Mouse (Mus musculus) embryonic facial prominence, embryonic 11.5 days (tissue): ENCODE data around the gene Vmn1r135. TPM values are rescaled to one million over a fixed set of nuclear protein-coding genes. Genes with fewer than 3 reads are reported as not detected.
"Not testable (repeated sequence)": the region's sequence is repeated elsewhere in the genome, so short reads cannot be mapped to it uniquely, and the experiment has no call there.

Source experiments
- ATAC-seq: fragments of 200-750 bp; cut with Nextera tagmentation; replicated peaks from 2 replicates; pipeline ENCODE4 v1.8.0; 2017; ENCODE audit warnings: low read depth; ENCODE audit not compliant: insufficient number of reproducible peaks, low FRiP score, low TSS enrichment
- DNase-seq: peaks from one replicate; pipeline ENCODE4 v3.0.0-alpha.2; 2015; ENCODE audit warnings: low spot score
- H3K27ac ChIP-seq: fragments of 300-500 bp; sonication (generic); replicated peaks from 2 replicates; pipeline ENCODE4 v1.5.1; 2014; ENCODE audit warnings: mild to moderate bottlenecking, low read depth, low read length, control low read depth
- H3K27me3 ChIP-seq: fragments of 300-500 bp; sonication (generic); 2 replicates; pipeline ENCODE4 v1.6.1; 2014; ENCODE audit warnings: mild to moderate bottlenecking, low read length, moderate library complexity, mixed read lengths; ENCODE audit not compliant: control insufficient read depth, insufficient read depth
- H3K36me3 ChIP-seq: fragments of 300-500 bp; sonication (generic); replicated peaks from 2 replicates; pipeline ENCODE4 v1.6.1; 2014; ENCODE audit warnings: low read depth, mild to moderate bottlenecking, low read length, moderate library complexity, mixed read lengths; ENCODE audit not compliant: control insufficient read depth, insufficient read depth
- H3K4me1 ChIP-seq: fragments of 300-500 bp; sonication (generic); 2 replicates; pipeline ENCODE4 v1.6.1; 2014; ENCODE audit warnings: low read length, mixed read lengths; ENCODE audit not compliant: control insufficient read depth, insufficient read depth
- H3K4me2 ChIP-seq: fragments of 300-500 bp; sonication (generic); 2 replicates; pipeline ENCODE4 v1.6.1; 2014; ENCODE audit warnings: low read depth, mild to moderate bottlenecking, control low read depth, low read length, moderate library complexity
- H3K4me3 ChIP-seq: fragments of 300-500 bp; sonication (generic); 2 replicates; pipeline ENCODE4 v1.5.1; 2014; ENCODE audit warnings: low read depth, low read length, control low read depth
- H3K9ac ChIP-seq: fragments of 300-500 bp; sonication (generic); replicated peaks from 2 replicates; pipeline ENCODE4 v1.6.1; 2014; ENCODE audit warnings: mild to moderate bottlenecking, control low read depth, low read length
- H3K9me3 ChIP-seq: fragments of 300-500 bp; sonication (generic); replicated peaks from 2 replicates; pipeline ENCODE4 v1.6.1; 2016; ENCODE audit warnings: mild to moderate bottlenecking, low read length, inconsistent platforms, mixed read lengths; ENCODE audit not compliant: control insufficient read depth
- WGBS: fragments of 180-500 bp; shearing (Covaris S2); extraction: QIAGEN DNeasy Blood & Tissue Kit; methylation state at CpG from one replicate; pipeline ENCODE4 v1.1.7; 2014; 5-methylcytosine and 5-hydroxymethylcytosine counted together
- polyA plus RNA-seq: library from polyadenylated mRNA; unstranded; fragments of >200 nt; fragmentation: Nextera tagmentation; extraction: Ambion mirVana; gene quantifications from 2 replicates; pipeline ENCODE4 v1.2.1, GENCODE M21; 2014

The Vmn1r135 gene
- polyA plus RNA-seq = not detected in 2 replicates

- DNase-seq, ATAC-seq, H3K9ac ChIP-seq, H3K36me3 ChIP-seq, H3K27me3 ChIP-seq, H3K4me1 ChIP-seq, H3K4me3 ChIP-seq, H3K27ac ChIP-seq, H3K9me3 ChIP-seq, H3K4me2 ChIP-seq: not testable (repeated sequence)
- WGBS = no CpG with 5 or more reads among the region's 1 CpGs
Measured at GRCm38 (mm10) chr7:21832051-21832450, at the start of gene Vmn1r135. Gene Vmn1r135, plus strand, starts transcription at chr7:21832351.

GRCm38 (mm10) chr7:21796628-21797027 lies 35.5 kb upstream of the Vmn1r135 start, which contains the start of gene Gm4177:
Gene Gm4177, minus strand, starts transcription at chr7:21796728.
- not testable (repeated sequence) for H3K4me2 ChIP-seq, H3K27me3 ChIP-seq, H3K4me1 ChIP-seq, DNase-seq, H3K36me3 ChIP-seq, H3K27ac ChIP-seq, ATAC-seq, H3K9ac ChIP-seq, H3K9me3 ChIP-seq, H3K4me3 ChIP-seq
- WGBS = no CpG with 5 or more reads among the region's 3 CpGs

GRCm38 (mm10) chr7:21844167-21844566 lies 12.0 kb downstream of the Vmn1r135 start, which contains the start of gene Gm5725:
Gene Gm5725, minus strand, starts transcription at chr7:21844267.
- H3K4me3 ChIP-seq, H3K4me1 ChIP-seq, H3K27me3 ChIP-seq, H3K27ac ChIP-seq, DNase-seq, H3K4me2 ChIP-seq, H3K9me3 ChIP-seq, H3K36me3 ChIP-seq, H3K9ac ChIP-seq, ATAC-seq: not testable (repeated sequence)
- WGBS = no CpG with 5 or more reads among the region's 1 CpGs

Other genes starting within 250 kb of the Vmn1r135 start
- not detected in 2 replicates for gene Vmn1r132, start 218.3 kb upstream of the Vmn1r135 start, polyA plus RNA-seq
- not detected in 2 replicates for gene Gm4175, start 70.9 kb upstream of the Vmn1r135 start, polyA plus RNA-seq
- not detected in 2 replicates for gene Gm4177, start 35.6 kb upstream of the Vmn1r135 start, polyA plus RNA-seq
- gene Gm5725, start 11.9 kb downstream of the Vmn1r135 start, polyA plus RNA-seq = not detected in 2 replicates
- gene Gm5891, start 88.9 kb downstream of the Vmn1r135 start, polyA plus RNA-seq = not detected in 2 replicates
- not detected in 2 replicates for gene Vmn1r137, start 162.2 kb downstream of the Vmn1r135 start, polyA plus RNA-seq
- gene Vmn1r138, start 196.5 kb downstream of the Vmn1r135 start, polyA plus RNA-seq = not detected in 2 replicates
- not detected in 2 replicates for gene Gm6176, start 224.0 kb downstream of the Vmn1r135 start, polyA plus RNA-seq
- gene Vmn1r139, start 236.7 kb downstream of the Vmn1r135 start, polyA plus RNA-seq = not detected in 2 replicates